Mouse (Mus musculus) forebrain, embryonic 12.5 days (tissue): Measurements from ENCODE around the gene H1f0. TPM values are rescaled to one million over a fixed set of nuclear protein-coding genes. Genes with fewer than 3 reads are reported as not detected.

Experiments used
- ATAC-seq: fragments of 200-750 bp; cut with Nextera tagmentation; 2 replicates; pipeline ENCODE4 v1.8.0; 2017; ENCODE audit warnings: moderate TSS enrichment; ENCODE audit not compliant: low FRiP score
- H3K27ac ChIP-seq: fragments of 300-500 bp; sonication (generic); 2 replicates; pipeline ENCODE4 v1.5.1; 2016; ENCODE audit warnings: mild to moderate bottlenecking
- H3K27me3 ChIP-seq: fragments of 300-500 bp; sonication (generic); 2 replicates; pipeline ENCODE4 v1.6.1; 2016; ENCODE audit warnings: mild to moderate bottlenecking
- H3K36me3 ChIP-seq: fragments of 300-500 bp; sonication (generic); replicated peaks from 2 replicates; pipeline ENCODE4 v1.6.1; 2016; ENCODE audit warnings: mild to moderate bottlenecking
- H3K4me1 ChIP-seq: fragments of 300-500 bp; sonication (generic); 2 replicates; pipeline ENCODE4 v1.6.1; 2016
- H3K4me2 ChIP-seq: fragments of 300-500 bp; sonication (generic); 2 replicates; pipeline ENCODE4 v1.6.1; 2016; ENCODE audit warnings: mild to moderate bottlenecking, moderate library complexity
- H3K4me3 ChIP-seq: fragments of 300-500 bp; sonication (generic); replicated peaks from 2 replicates; pipeline ENCODE4 v1.5.1; 2016; ENCODE audit warnings: mild to moderate bottlenecking
- H3K9ac ChIP-seq: fragments of 300-500 bp; sonication (generic); 2 replicates; pipeline ENCODE4 v1.6.1; 2016; ENCODE audit warnings: mild to moderate bottlenecking
- H3K9me3 ChIP-seq: fragments of 300-500 bp; sonication (generic); 2 replicates; pipeline ENCODE4 v1.6.1; 2016
- WGBS: fragments of 180-500 bp; shearing (Covaris S2); methylation state at CpG from one replicate; pipeline ENCODE4 v1.1.7; 2016; 5-methylcytosine and 5-hydroxymethylcytosine counted together
- polyA plus RNA-seq: library from polyadenylated mRNA; unstranded; fragments of >200 nt; fragmentation: Nextera tagmentation; extraction: Ambion mirVana; gene quantifications from 2 replicates; pipeline ENCODE4 v1.2.1, GENCODE M21; 2016

H1f0 gene
- polyA plus RNA-seq, 1 experiment from 2014 or later: 638 TPM

GRCm38 (mm10) chr15:79063160-79063740 lies 35.0 kb downstream of the H1f0 start:
- H3K9ac ChIP-seq: no peak overlapping the region; the same call in 1 of the 2 replicates
- peaks cover 19% of the 10 kb centered on the region for H3K4me1 ChIP-seq
- H3K9me3 ChIP-seq: no peaks in the 10 kb centered on the region
- WGBS: 10% methylated on average over 14 of the region's 14 CpGs
- ATAC-seq: no peak
- H3K27ac ChIP-seq: peak overlapping the region; percentile 38; the same call in 1 of the 2 replicates
- peaks cover 27% of the 10 kb centered on the region for H3K36me3 ChIP-seq
- no peaks in the 10 kb centered on the region for H3K27me3 ChIP-seq
- H3K4me2 ChIP-seq: peak overlapping the region; percentile 56
- H3K4me3 ChIP-seq: peak overlapping the region; percentile 35

- no peak for ATAC-seq
- WGBS: 71% methylated on average over 8 of the region's 8 CpGs
- no peak overlapping the region for H3K9ac ChIP-seq
These were observed 37.0 kb downstream of the H1f0 start for GRCm38 (mm10) chr15:79065086-79065770.

GRCm38 (mm10) chr15:79066276-79066675 lies 38.0 kb downstream of the H1f0 start:
- Histone ChIP-seq H3K9ac (no peak overlapping the region), H3K4me3 (no peak overlapping the region), H3K9me3 (no peaks in the 10 kb centered on the region), H3K4me2 (no peak overlapping the region), H3K4me1 (peaks cover 14% of the 10 kb centered on the region), H3K27ac (no peak overlapping the region), H3K36me3 (no peaks in the 10 kb centered on the region), H3K27me3 (peaks cover 5% of the 10 kb centered on the region; the same call in 1 of the 2 replicates)
- WGBS: 58% methylated on average over 2 of the region's 2 CpGs
- ATAC-seq: no peak

More at GRCm38 (mm10) chr15:79065086-79065770, 37.0 kb downstream of the H1f0 start:
- Histone ChIP-seq H3K4me1 (peaks cover 19% of the 10 kb centered on the region), H3K9me3 (no peaks in the 10 kb centered on the region), H3K4me2 (no peak overlapping the region), H3K27me3 (peaks cover 5% of the 10 kb centered on the region; the same call in 1 of the 2 replicates), H3K36me3 (peaks cover 7% of the 10 kb centered on the region; the same call in 1 of the 2 replicates), H3K4me3 (no peak overlapping the region), H3K27ac (no peak overlapping the region)

- Histone ChIP-seq H3K4me3 (no peak overlapping the region), H3K9ac (no peak overlapping the region), H3K36me3 (no peaks in the 10 kb centered on the region), H3K9me3 (no peaks in the 10 kb centered on the region), H3K27ac (no peak overlapping the region), H3K4me2 (no peak overlapping the region), H3K4me1 (peaks cover 5% of the 10 kb centered on the region; the same call in 1 of the 2 replicates), H3K27me3 (peaks cover 5% of the 10 kb centered on the region; the same call in 1 of the 2 replicates)
- WGBS: 90% methylated on average over 3 of the region's 3 CpGs
- ATAC-seq: no peak
These were observed 39.4 kb downstream of the H1f0 start for GRCm38 (mm10) chr15:79067631-79068030.

DNA sequence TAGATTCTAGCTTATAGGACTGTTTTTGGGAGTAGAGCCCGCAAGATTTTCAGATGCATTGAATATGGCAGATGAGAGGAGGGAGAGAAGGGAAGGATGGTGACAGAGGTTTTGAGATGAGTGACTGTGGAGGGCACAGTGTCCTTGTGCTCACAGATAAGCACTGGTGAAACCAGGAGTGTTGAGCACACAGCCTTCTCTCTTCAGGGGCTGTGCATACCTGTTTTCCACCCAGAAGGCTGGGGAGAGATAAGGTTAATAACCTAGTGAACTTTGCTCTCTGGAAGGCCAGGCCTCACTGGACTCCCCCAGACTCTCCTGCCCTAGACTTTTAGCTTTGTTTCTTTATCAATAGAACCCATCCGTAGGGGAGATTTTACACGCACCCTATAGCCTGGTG lies 40.2 kb downstream of the H1f0 start:
- H3K9ac ChIP-seq: no peak overlapping the region
- H3K27ac ChIP-seq: no peak overlapping the region
- no peak for ATAC-seq
- peaks cover 5% of the 10 kb centered on the region; the same call in 1 of the 2 replicates for H3K27me3 ChIP-seq
- no peaks in the 10 kb centered on the region for H3K9me3 ChIP-seq
- no peak overlapping the region for H3K4me2 ChIP-seq
- no peak overlapping the region for H3K4me3 ChIP-seq
- no peaks in the 10 kb centered on the region for H3K36me3 ChIP-seq
- H3K4me1 ChIP-seq: peaks cover 3% of the 10 kb centered on the region; the same call in 1 of the 2 replicates
- 88% methylated on average over 3 of the region's 3 CpGs for WGBS

GRCm38 (mm10) chr15:79071117-79072039 lies 43.1 kb downstream of the H1f0 start:
- H3K4me1 ChIP-seq: peaks cover 13% of the 10 kb centered on the region
- no peaks in the 10 kb centered on the region for H3K9me3 ChIP-seq
- H3K27ac ChIP-seq: no peak overlapping the region
- H3K27me3 ChIP-seq: peaks cover 5% of the 10 kb centered on the region; the same call in 1 of the 2 replicates
- no peak overlapping the region for H3K9ac ChIP-seq
- WGBS: 67% methylated on average over 5 of the region's 5 CpGs
- no peak for ATAC-seq
- H3K4me3 ChIP-seq: no peak overlapping the region
- H3K4me2 ChIP-seq: no peak overlapping the region
- no peaks in the 10 kb centered on the region for H3K36me3 ChIP-seq

GRCm38 (mm10) chr15:79073752-79074151 lies 45.5 kb downstream of the H1f0 start:
- H3K9me3 ChIP-seq: no peaks in the 10 kb centered on the region
- H3K27ac ChIP-seq: no peak overlapping the region
- H3K4me1 ChIP-seq: peaks cover 16% of the 10 kb centered on the region
- H3K9ac ChIP-seq: no peak overlapping the region
- H3K4me2 ChIP-seq: no peak overlapping the region
- no peak overlapping the region for H3K4me3 ChIP-seq
- peaks cover 5% of the 10 kb centered on the region; the same call in 1 of the 2 replicates for H3K27me3 ChIP-seq
- peaks cover 24% of the 10 kb centered on the region for H3K36me3 ChIP-seq
- ATAC-seq: no peak

DNA sequence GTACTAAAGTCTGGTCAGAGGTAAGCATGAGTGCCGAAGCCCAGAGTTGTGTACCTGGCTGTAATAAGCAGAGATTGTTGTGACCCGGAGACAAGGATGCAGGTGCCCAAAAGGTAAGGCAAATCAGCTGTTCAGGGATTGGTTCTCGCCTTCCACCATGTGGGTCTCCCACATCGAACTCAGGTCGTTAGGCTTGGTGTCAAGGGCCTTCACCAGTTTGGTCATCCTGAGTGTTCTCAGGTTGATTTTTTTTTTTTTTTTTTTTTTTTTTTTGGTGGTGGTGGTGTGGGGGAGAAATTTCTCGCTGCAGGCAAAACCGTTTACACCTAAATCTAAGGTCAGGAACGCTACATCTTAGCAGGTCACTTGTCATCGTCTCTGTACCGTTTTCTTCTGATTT lies 46.2 kb downstream of the H1f0 start:
- Histone ChIP-seq H3K9me3 (no peaks in the 10 kb centered on the region), H3K27me3 (peaks cover 4% of the 10 kb centered on the region; the same call in 1 of the 2 replicates), H3K36me3 (peaks cover 31% of the 10 kb centered on the region), H3K9ac (peak overlapping the region; percentile 82; the same call in 1 of the 2 replicates), H3K4me1 (peaks cover 16% of the 10 kb centered on the region), H3K4me2 (peak overlapping the region; percentile 90), H3K4me3 (peak overlapping the region; percentile 90), H3K27ac (peak overlapping the region; percentile 85)
- ATAC-seq: no peak
- WGBS: 37% methylated on average over 10 of the region's 10 CpGs

- WGBS: under 1% methylated on average over 49 of the region's 49 CpGs
- peak; percentile 83 for ATAC-seq
- Histone ChIP-seq H3K9ac (peak within 1 kb of the TSS; percentile 82), H3K36me3 (peaks cover 36% of the 10 kb centered on the region), H3K27ac (peak within 1 kb of the TSS; percentile 85), H3K27me3 (no peaks in the 10 kb centered on the region), H3K4me1 (peaks cover 16% of the 10 kb centered on the region), H3K4me2 (peak within 1 kb of the TSS; percentile 90), H3K4me3 (peak within 1 kb of the TSS; percentile 90), H3K9me3 (no peaks in the 10 kb centered on the region)
These were observed 46.8 kb downstream of the H1f0 start, which contains the start of gene Eif3l for GRCm38 (mm10) chr15:79074913-79075532. Gene Eif3l (plus strand): TSS chr15:79075179.

GRCm38 (mm10) chr15:79075658-79076365 lies 47.6 kb downstream of the H1f0 start:
- Histone ChIP-seq H3K27ac (no peak overlapping the region; the same call in 1 of the 2 replicates), H3K4me3 (peak overlapping the region; percentile 90), H3K9me3 (no peaks in the 10 kb centered on the region), H3K4me1 (peaks cover 16% of the 10 kb centered on the region), H3K4me2 (peak overlapping the region; percentile 90), H3K36me3 (peaks cover 42% of the 10 kb centered on the region), H3K9ac (peak overlapping the region; percentile 82), H3K27me3 (no peaks in the 10 kb centered on the region)
- WGBS: 41% methylated on average over 15 of the region's 15 CpGs
- ATAC-seq: no peak

DNA sequence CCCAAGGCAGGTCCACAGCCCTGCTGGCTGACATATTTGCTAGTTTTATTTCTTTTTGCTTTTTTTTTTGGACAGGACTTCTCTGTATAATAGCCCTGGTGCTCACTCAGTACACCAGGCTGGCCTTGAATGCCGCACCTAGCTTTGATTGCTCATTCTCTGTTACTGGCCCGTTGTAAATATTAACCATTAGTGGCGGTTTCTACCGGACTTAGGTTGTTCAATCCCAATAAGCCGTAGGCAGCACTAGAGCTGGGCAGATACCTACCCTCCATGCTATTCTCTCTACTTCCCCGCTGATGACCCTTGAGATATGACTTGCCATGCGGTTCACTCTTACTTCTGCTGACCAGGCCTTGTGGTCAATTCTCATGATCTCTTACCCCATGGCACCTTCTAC lies 51.3 kb downstream of the H1f0 start:
- no peak overlapping the region for H3K4me3 ChIP-seq
- no peak overlapping the region for H3K27ac ChIP-seq
- no peaks in the 10 kb centered on the region for H3K27me3 ChIP-seq
- H3K4me1 ChIP-seq: peaks cover 13% of the 10 kb centered on the region
- no peaks in the 10 kb centered on the region for H3K9me3 ChIP-seq
- H3K9ac ChIP-seq: no peak overlapping the region
- no peak for ATAC-seq
- H3K36me3 ChIP-seq: peaks cover 80% of the 10 kb centered on the region
- no peak overlapping the region for H3K4me2 ChIP-seq
- WGBS: 99% methylated on average over 7 of the region's 7 CpGs
